Mouse (Mus musculus): Measurements from ENCODE around the gene Prr5l.

- TF ChIP-seq CTCF (IDR thresholded peaks at IDR 0.05; ENCODE audit: low read depth, low read length) (no peak), TAL1 (conservative IDR thresholded peaks at IDR 0.05; ENCODE audit: low read depth, low read length) (no peak), GATA2 (IDR thresholded peaks at IDR 0.05; ENCODE audit: borderline replicate concordance, low read depth, low read length) (no peak), GATA1 (IDR thresholded peaks at IDR 0.05; ENCODE audit: borderline replicate concordance, low read length) (no peak)
Observed at GRCm38 (mm10) chr2:101778080-101778479, 104.7 kb downstream of the Prr5l start.
